Mouse (Mus musculus): ENCODE data around the gene Tas2r117. TPM values are rescaled to one million over a fixed set of nuclear protein-coding genes. Genes with fewer than 3 reads are reported as not detected.

Gene Tas2r117
- polyA plus RNA-seq (2015; fragmentation: Nextera tagmentation; extraction: Ambion mirVana): not detected in 2 replicates

GRCm38 (mm10) chr6:132802518-132802917, at the start of gene Tas2r117:
Tas2r117 (plus strand) TSS chr6:132802818.
- H3K9me3 ChIP-seq: no peaks in the 10 kb centered on the region
- H3K27me3 ChIP-seq: no peaks in the 10 kb centered on the region
- no peak within 1 kb of the TSS for H3K4me2 ChIP-seq
- no peak within 1 kb of the TSS for H3K4me3 ChIP-seq
- H3K36me3 ChIP-seq: no peaks in the 10 kb centered on the region
- H3K27ac ChIP-seq: no peak within 1 kb of the TSS
- no peak for ATAC-seq (ENCODE audit: borderline replicate concordance, extremely low read depth, low FRiP score, low TSS enrichment)
- no peaks in the 10 kb centered on the region for H3K4me1 ChIP-seq
- H3K9ac ChIP-seq: no peak within 1 kb of the TSS
- 79% methylated on average over 1 of the region's 1 CpGs for WGBS

DNA sequence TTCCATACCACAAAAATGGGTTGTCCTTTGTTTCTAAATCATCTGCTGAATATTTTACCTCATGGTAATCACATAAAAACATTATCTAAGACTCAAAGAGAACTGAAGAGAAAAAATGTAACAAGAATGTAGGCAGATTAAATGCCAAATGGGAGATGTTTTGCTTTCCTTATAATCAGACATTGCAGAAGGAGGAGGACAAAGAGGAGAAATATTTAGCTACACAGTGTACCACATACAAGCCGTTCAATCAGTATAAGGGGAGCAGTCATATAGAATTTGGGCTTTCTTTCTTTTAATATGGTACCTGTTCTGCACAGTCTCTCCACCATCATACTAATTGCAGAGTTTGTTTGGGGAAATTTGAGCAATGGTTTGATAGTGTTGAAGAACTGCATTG, 48.2 kb upstream of the Tas2r117 start, which contains the start of gene Tas2r124:
TSS of gene Tas2r124 (plus strand) at position 301 of the 400 bp plus-strand sequence.
- no peak within 1 kb of the TSS for H3K27ac ChIP-seq
- H3K9me3 ChIP-seq: no peaks in the 10 kb centered on the region
- H3K4me1 ChIP-seq: no peaks in the 10 kb centered on the region
- H3K4me3 ChIP-seq: no peak within 1 kb of the TSS
- H3K4me2 ChIP-seq: no peak within 1 kb of the TSS
- ATAC-seq (ENCODE audit: borderline replicate concordance, extremely low read depth, low FRiP score, low TSS enrichment): no peak
- H3K36me3 ChIP-seq: no peaks in the 10 kb centered on the region
- 85% methylated on average over 1 of the region's 1 CpGs for WGBS
- no peak within 1 kb of the TSS for H3K9ac ChIP-seq
- H3K27me3 ChIP-seq: no peaks in the 10 kb centered on the region

GRCm38 (mm10) chr6:132761831-132762230, 40.8 kb upstream of the Tas2r117 start, which contains the start of gene Tas2r102:
Tas2r102 (plus strand) TSS chr6:132762131.
- no peak within 1 kb of the TSS for H3K27ac ChIP-seq
- no peak within 1 kb of the TSS for H3K9ac ChIP-seq
- H3K4me1 ChIP-seq: no peaks in the 10 kb centered on the region
- no peaks in the 10 kb centered on the region for H3K36me3 ChIP-seq
- H3K4me3 ChIP-seq: no peak within 1 kb of the TSS
- no peaks in the 10 kb centered on the region for H3K9me3 ChIP-seq
- H3K27me3 ChIP-seq: no peaks in the 10 kb centered on the region
- WGBS: 92% methylated on average over 2 of the region's 2 CpGs
- no peak for ATAC-seq (ENCODE audit: borderline replicate concordance, extremely low read depth, low FRiP score, low TSS enrichment)
- H3K4me2 ChIP-seq: no peak within 1 kb of the TSS

- no peak for ATAC-seq (ENCODE audit: borderline replicate concordance, extremely low read depth, low FRiP score, low TSS enrichment)
- Histone ChIP-seq H3K4me2 (no peak within 1 kb of the TSS), H3K9ac (no peak within 1 kb of the TSS), H3K9me3 (no peaks in the 10 kb centered on the region), H3K27me3 (no peaks in the 10 kb centered on the region), H3K4me1 (no peaks in the 10 kb centered on the region), H3K27ac (no peak within 1 kb of the TSS), H3K4me3 (no peak within 1 kb of the TSS), H3K36me3 (no peaks in the 10 kb centered on the region)
These were observed 24.6 kb upstream of the Tas2r117 start, which contains the start of gene Tas2r136 for GRCm38 (mm10) chr6:132778062-132778461. Tas2r136 (minus strand) TSS chr6:132778162.

DNA sequence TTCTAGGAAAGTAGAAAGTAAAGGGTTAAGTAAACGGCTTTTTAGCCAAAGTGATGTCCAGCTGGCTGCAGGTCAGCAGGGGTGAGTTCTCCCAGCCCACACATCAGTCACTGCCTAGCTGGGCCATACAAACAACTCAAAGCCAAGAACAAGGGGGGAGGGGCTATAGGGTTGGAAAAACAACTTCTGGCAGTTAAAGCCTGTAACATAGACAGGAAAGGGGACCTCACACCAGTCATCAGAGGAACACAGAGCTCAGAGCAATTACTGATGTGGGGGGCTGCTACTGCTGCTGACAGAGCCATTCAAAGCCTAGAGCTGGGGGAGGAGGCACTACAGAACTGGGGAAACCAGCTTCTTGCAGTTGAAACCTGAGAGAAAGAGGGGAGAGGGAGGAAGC, 7.2 kb upstream of the Tas2r117 start:
- no peak overlapping the region for H3K4me3 ChIP-seq
- H3K27ac ChIP-seq: no peak overlapping the region
- no peaks in the 10 kb centered on the region for H3K27me3 ChIP-seq
- peaks cover 6% of the 10 kb centered on the region; the same call in 1 of the 2 replicates for H3K9me3 ChIP-seq
- WGBS: 5% methylated on average over 1 of the region's 1 CpGs
- H3K36me3 ChIP-seq: no peaks in the 10 kb centered on the region
- H3K9ac ChIP-seq: no peak overlapping the region
- H3K4me2 ChIP-seq: no peak overlapping the region
- H3K4me1 ChIP-seq: no peaks in the 10 kb centered on the region
- peak; percentile 90 for ATAC-seq (ENCODE audit: borderline replicate concordance, extremely low read depth, low FRiP score, low TSS enrichment)

DNA sequence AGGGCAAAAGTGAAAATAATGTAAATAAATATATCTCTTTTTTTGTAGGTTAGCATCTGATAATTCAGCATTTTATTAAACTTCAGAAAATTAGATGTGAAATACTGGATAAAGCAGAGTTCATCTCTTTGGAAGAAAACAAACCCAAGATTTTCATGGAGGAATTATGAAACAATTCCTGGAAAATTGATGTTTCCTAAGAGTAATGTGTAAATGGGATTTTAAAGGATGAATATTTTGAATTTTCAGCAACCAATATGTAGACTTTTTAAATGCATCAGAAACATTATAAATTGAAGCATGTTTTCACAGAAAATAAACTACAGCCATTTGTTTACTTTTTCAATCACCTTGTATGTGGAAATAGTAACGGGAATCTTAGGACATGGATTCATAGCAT, 44.2 kb downstream of the Tas2r117 start, which contains the start of gene Tas2r123:
TSS of gene Tas2r123 (plus strand) at position 301 of the 400 bp plus-strand sequence.
- H3K9ac ChIP-seq: no peak within 1 kb of the TSS
- WGBS: 58% methylated on average over 1 of the region's 1 CpGs
- no peaks in the 10 kb centered on the region for H3K36me3 ChIP-seq
- H3K27me3 ChIP-seq: no peaks in the 10 kb centered on the region
- ATAC-seq (ENCODE audit: borderline replicate concordance, extremely low read depth, low FRiP score, low TSS enrichment): no peak
- H3K4me1 ChIP-seq: no peaks in the 10 kb centered on the region
- H3K4me2 ChIP-seq: no peak within 1 kb of the TSS
- H3K27ac ChIP-seq: no peak within 1 kb of the TSS
- H3K4me3 ChIP-seq: no peak within 1 kb of the TSS
- H3K9me3 ChIP-seq: no peaks in the 10 kb centered on the region

Other genes starting within 250 kb of the Tas2r117 start
- not detected in 2 replicates for gene Prh1, start 233.0 kb upstream of the Tas2r117 start, polyA plus RNA-seq (2015; fragmentation: Nextera tagmentation; extraction: Ambion mirVana)
- gene Prp2, start 206.9 kb upstream of the Tas2r117 start, polyA plus RNA-seq (2015; fragmentation: Nextera tagmentation; extraction: Ambion mirVana): not detected in 2 replicates
- gene A630073D07Rik, start 151.3 kb upstream of the Tas2r117 start, polyA plus RNA-seq (2015; fragmentation: Nextera tagmentation; extraction: Ambion mirVana): not detected in 2 replicates
- gene Tas2r120, start 145.9 kb upstream of the Tas2r117 start, polyA plus RNA-seq (2015; fragmentation: Nextera tagmentation; extraction: Ambion mirVana): not detected in 2 replicates
- gene Tas2r121, start 101.8 kb upstream of the Tas2r117 start, polyA plus RNA-seq (2015; fragmentation: Nextera tagmentation; extraction: Ambion mirVana): not detected in 2 replicates
- not detected in 2 replicates for gene Tas2r122, start 90.9 kb upstream of the Tas2r117 start, polyA plus RNA-seq (2015; fragmentation: Nextera tagmentation; extraction: Ambion mirVana)
- gene Tas2r115, start 64.8 kb upstream of the Tas2r117 start, polyA plus RNA-seq (2015; fragmentation: Nextera tagmentation; extraction: Ambion mirVana): not detected in 2 replicates
- gene Tas2r124, start 48.1 kb upstream of the Tas2r117 start, polyA plus RNA-seq (2015; fragmentation: Nextera tagmentation; extraction: Ambion mirVana): not detected in 2 replicates
- not detected in 2 replicates for gene Tas2r102, start 40.7 kb upstream of the Tas2r117 start, polyA plus RNA-seq (2015; fragmentation: Nextera tagmentation; extraction: Ambion mirVana)
- not detected in 2 replicates for gene Tas2r136, start 24.7 kb upstream of the Tas2r117 start, polyA plus RNA-seq (2015; fragmentation: Nextera tagmentation; extraction: Ambion mirVana)
- not detected in 2 replicates for gene Tas2r123, start 44.3 kb downstream of the Tas2r117 start, polyA plus RNA-seq (2015; fragmentation: Nextera tagmentation; extraction: Ambion mirVana)
- not detected in 2 replicates for gene Tas2r116, start 52.6 kb downstream of the Tas2r117 start, polyA plus RNA-seq (2015; fragmentation: Nextera tagmentation; extraction: Ambion mirVana)
- gene Tas2r110, start 65.2 kb downstream of the Tas2r117 start, polyA plus RNA-seq (2015; fragmentation: Nextera tagmentation; extraction: Ambion mirVana): not detected in 2 replicates
- gene Tas2r113, start 90.2 kb downstream of the Tas2r117 start, polyA plus RNA-seq (2015; fragmentation: Nextera tagmentation; extraction: Ambion mirVana): not detected in 2 replicates
- gene Tas2r125, start 106.8 kb downstream of the Tas2r117 start, polyA plus RNA-seq (2015; fragmentation: Nextera tagmentation; extraction: Ambion mirVana): not detected in 2 replicates
- not detected in 2 replicates for gene Tas2r129, start 148.3 kb downstream of the Tas2r117 start, polyA plus RNA-seq (2015; fragmentation: Nextera tagmentation; extraction: Ambion mirVana)
- gene Tas2r131, start 155.1 kb downstream of the Tas2r117 start, polyA plus RNA-seq (2015; fragmentation: Nextera tagmentation; extraction: Ambion mirVana): not detected in 2 replicates
- gene Tas2r109, start 178.1 kb downstream of the Tas2r117 start, polyA plus RNA-seq (2015; fragmentation: Nextera tagmentation; extraction: Ambion mirVana): not detected in 2 replicates
- not detected in 2 replicates for gene Tas2r103, start 234.3 kb downstream of the Tas2r117 start, polyA plus RNA-seq (2015; fragmentation: Nextera tagmentation; extraction: Ambion mirVana)